Mouse (Mus musculus): Measurements from ENCODE around the gene Spen.

The Spen gene

DNA sequence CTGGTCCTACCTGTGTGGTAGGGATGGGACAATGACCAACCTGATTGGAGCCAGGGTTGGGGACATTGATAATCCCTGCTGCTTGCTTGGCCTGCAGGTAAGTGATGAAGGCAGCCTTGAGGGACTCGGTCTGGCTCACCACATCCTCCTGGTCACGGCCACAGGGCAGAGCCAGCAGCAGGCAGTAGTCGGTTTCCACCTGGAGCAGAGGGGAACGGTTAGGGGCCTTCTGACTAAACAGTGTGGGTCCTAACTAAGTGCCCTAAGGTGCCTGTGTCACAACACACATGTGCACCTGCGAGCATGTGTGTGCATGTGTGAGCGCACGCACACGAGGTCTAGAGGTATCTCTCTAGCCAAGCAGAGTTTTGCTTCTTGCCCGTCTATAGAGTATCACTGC, 69.1 kb downstream of the Spen start:
- no peak for DNase-seq

DNA sequence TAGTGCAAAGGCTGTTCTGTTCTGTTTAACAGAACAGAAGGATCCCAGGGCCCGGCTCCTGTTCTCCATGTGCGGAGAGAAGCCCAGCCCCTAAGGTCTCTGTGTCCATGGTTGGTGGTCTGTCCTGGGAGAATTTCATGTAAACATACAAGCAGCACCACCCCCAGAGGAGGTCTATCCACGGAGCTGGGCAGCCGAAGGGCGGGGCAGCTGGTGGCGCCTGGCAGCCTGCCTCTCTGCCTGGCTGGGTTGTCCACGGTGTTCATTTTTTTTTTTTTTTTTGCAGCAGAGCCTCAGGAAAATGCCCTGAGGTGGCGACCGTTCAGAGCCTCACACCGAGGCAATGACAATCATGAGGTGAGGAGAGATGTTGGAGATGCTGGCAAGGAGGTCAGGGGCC, 69.8 kb downstream of the Spen start:
- DNase-seq = no peak

DNA sequence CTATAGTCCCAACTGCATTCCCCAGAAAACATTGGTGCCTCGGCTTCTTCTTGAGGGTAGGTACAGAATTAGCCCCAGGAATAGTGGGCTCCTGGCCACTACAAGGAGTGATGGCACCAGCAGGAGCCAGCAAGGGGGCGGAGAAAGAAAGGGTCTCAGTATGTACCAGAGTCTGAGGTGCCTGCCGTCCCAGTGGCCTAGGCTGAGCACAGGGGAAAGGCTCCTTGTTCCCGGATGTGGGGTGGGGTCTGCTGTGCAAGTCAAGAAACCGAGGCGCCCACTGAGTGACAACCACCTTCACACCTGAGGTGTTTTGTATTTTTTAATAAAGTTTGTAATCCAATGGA, 70.8 kb downstream of the Spen start:
- no peak for DNase-seq

DNA sequence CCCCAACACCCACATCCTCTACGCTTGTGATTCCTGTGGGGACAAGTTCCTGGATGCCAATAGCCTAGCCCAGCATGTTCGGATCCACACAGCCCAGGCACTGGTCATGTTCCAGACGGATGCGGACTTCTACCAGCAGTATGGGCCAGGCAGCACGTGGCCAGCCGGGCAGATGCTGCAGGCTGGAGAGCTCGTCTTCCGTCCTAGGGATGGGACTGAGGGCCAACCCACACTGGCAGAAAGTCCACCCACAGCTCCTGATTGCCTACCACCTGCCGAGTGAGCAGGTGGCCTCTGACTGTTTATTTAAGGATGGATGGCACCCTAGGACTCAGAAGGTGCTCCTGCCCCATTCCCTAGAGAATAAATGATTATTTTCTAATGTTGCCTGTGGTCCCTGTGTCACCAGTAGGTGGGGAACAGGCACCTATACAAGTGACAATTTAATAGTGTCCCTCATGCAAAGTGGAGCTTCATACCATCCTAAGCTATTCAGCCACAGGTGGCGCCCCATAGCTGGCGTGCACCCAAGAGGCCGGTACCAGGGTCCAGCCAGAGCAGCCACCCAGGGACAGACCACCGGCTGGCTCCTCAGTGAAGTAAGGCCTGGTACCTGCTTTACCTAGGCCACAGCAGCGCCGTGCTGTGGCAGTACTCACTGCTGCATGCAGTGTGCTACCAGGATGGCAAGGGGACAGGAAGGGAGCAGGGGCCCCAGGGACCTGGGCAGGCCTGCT, 71.4 kb downstream of the Spen start:
- DNase-seq = peak in 1 of 2 experiments; percentile 48

DNA sequence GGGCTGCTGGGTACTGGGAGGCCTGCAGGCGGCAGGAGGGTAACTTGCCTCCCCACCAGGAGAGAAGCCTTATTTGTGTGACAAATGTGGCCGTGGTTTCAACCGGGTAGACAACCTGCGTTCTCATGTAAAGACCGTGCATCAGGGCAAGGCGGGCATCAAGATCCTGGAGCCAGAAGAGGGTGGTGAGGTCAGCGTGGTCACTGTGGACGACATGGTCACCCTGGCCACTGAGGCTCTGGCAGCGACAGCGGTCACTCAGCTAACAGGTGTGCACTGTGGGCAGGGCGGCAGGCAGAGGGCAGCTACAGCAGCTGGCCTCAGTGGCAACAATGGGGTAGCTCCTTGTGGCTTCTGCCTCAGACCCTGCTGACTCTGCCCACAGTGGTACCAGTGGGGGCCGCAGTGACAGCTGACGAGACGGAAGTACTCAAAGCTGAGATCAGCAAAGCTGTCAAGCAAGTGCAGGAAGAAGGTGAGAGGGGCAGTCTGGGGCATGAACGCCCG, 72.1 kb downstream of the Spen start:
- no peak for DNase-seq

DNA sequence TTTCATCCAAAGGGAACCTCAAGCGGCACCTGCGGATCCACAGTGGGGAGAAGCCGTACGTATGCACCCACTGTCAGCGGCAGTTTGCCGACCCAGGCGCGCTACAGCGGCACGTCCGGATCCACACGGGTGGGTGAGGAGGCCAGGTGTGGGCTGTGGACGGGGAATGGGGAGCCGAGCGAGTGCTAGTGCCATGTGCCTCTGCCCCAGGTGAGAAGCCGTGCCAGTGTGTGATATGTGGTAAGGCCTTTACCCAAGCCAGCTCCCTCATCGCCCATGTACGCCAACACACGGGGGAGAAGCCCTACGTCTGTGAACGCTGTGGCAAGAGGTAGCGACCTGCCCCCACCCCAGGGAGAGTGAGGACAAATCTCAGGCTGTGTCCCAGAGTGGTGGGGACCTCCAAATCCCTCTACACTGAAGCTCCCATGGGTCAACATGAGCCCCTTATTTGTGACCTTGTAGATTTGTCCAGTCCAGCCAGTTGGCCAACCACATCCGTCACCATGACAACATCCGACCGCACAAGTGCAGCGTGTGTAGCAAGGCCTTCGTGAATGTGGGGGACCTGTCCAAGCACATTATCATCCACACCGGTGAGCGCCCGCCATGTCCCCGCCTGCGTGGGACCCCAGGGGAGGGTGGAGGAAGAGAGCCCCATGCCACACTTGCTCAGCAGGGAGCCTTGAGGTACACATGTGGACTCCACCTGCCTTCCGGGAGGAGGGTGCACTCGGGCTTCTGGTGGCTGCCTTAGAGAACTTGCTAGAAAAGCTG, 72.7 kb downstream of the Spen start:
- no peak for DNase-seq

DNA sequence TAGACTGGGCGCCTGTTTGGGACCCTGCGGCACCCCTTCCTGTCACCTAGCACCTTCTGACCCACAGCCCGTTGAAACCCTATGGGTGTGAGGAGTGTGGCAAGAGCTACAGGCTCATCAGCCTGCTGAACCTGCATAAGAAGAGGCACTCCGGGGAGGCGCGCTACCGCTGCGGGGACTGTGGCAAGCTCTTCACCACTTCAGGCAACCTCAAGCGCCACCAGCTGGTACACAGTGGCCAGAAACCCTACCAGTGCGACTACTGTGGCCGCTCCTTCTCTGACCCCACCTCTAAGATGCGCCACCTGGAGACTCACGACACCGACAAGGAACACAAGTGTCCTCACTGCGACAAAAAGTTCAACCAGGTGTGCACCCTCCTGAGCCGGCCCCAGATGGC, 73.7 kb downstream of the Spen start:
- DNase-seq = no peak

DNA sequence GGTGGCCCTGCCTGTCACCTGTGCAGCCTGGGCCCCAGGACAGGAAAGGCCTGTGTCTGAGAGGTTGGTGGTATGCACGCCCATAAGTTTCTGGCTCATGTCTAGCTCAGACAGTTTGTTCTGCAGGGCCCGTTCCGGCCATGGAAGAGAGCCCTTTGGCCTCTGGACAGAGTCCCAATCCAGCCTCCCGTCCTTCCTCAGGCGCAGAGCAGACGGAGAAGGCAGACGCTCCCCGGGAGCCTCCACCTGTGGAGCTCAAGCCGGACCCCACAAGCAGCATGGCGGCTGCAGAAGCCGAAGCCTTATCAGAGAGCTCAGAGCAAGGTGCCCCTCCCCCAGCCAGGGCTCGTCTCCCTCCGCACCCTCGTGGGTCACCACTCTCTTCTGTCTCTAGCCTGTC, 74.9 kb downstream of the Spen start:
- no peak for DNase-seq

DNA sequence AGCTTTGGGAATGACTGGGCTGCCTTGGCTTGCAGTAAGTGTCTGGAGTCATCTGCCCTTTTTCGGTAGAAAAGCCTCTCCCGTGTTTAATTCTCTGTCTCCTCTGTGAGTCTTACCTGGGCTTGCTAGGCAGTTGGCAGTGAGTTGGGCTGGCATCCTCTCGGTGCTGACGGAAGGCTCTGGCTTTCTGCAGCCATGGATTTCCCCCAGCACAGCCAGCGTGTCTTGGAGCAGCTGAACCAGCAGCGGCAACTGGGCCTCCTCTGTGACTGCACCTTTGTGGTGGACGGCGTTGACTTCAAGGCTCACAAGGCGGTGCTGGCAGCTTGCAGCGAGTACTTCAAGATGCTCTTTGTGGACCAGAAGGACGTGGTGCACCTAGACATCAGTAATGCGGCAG, 76.8 kb downstream of the Spen start:
- DNase-seq = no peak

DNA sequence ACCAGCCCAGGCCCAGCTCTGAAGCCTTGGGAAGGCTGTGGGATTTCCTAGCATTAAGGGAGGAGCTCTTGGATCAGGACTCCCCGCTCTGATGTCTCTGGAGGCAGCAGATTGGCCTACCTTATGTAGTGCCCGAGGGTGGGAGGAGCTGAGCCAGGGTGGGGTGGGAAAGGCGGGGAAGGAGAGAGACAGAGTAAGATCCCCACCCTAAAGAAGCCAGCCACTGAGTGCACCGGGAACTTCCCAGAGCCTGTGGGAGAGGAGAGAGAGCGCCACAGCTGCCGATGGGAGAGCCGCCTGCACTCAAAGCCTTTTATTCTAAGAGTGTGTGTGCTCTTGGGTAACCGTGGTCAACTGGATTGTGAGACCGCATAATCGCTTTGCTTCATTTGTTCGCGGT, 77.3 kb downstream of the Spen start:
- no peak for DNase-seq

DNA sequence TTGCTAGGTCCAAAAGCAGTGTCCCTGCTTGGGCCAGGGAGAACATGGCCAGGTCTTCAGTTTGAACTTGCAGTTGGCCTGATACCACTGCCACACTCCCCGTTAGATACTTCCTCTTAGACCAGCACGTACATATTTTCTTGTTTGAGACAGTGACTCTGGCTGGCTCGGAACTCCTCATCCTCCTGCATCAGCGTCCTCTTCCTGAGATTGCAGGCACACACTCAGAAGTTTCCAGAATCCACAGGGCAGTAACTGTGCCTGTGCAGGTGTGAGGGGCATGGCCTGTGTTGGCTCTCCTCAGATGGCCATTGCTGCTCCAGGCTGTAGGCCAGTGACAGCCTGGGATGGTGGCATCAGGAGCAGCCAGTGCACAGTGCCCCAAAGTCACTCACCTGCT, 77.9 kb downstream of the Spen start:
- no peak for DNase-seq

DNA sequence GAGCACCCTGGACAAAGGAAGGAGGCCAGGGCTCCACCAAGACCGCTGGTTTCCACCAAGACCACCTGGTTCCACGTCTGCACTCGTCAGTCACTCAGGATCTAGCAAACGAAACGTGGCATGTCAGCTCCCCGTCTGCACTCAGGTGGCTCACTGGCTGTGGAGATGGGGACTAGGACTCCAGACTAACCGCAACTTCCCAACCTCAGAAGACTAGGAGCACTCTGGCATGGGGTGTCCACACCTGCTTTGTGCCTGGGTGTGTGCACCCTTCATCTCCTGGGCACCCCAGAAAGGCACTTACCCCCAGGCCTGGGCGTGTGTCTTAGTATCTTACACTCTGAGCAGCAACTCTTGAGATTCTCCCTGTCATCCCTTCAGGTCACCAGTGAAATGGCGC, 78.6 kb downstream of the Spen start:
- no peak for DNase-seq

DNA sequence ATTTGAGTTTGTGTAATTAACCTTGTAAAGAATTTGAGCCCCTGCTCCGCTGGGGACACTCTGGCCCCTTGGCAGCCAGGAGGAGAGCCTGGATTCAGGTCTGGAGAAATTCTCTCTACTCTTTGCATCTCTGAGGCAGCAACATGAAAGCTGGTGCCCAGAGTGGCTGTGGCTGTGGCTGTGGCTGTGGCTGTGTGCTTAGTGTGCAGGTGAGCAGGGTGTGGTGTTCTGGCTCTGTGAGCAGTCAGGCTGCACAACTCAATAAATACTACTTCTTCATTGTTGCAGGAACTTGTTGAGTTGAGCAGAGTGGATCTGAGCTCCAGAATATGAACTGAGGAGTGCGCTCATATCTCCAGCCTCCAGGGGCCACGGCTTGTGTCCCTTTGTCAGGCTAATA, 79.5 kb downstream of the Spen start:
- DNase-seq = no peak

DNA sequence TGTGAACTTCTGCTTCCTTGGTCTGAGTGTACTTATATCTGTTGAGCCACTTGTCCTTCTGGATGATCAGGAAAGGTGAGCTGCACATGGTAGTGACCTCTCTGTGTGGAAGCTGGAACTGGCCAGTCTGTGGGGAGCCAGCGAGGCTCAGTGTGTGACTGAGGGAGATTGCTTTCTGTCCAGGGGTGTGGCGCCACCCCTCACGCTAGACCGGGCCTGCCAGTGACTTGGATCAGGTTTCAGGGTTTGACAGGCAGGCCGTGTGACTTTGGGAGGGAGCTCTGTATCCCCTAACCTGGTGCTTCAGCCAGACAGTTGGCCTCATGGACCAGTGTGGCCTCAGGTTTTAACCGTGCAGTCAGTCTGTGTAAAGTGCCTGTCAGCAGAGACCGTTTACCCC, 80.2 kb downstream of the Spen start:
- DNase-seq = peak in 1 of 2 experiments; percentile 65

DNA sequence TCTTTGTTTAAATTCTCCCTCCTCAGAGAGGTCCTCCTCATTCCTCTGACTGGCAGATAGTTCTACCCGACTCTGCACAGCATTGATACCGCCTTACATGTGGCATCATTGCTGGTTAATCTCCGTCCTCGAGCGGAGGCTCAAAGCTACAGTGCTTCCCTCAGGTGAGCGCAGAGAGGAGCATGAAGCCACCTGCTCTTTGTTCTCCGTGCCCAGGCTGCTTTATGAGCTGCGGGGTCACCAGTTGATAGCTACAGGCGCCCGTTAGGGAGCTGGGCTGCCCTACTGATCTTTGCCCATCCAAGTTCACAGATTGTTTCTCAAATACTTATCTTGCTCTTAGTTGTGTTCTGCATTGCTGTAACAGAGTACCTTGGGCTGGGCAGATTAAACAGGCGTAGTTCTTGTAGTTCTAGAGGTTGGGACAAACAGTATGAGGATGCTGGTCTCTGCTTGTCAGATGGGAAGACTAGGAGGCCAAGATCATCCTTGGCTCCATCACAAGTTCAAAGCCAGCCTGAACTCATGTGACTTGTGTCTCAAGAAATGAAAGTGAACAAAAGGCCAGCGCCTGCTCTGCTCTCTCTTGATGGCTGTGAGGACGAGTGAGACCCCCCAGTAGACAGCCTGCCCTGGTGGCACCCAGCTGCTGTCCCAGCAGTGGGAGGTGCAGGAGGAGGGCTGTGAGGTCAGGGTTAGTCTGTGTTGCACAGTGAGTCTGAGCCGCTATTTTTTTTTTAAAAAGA, 82.0 kb downstream of the Spen start:
- DNase-seq = no peak

DNA sequence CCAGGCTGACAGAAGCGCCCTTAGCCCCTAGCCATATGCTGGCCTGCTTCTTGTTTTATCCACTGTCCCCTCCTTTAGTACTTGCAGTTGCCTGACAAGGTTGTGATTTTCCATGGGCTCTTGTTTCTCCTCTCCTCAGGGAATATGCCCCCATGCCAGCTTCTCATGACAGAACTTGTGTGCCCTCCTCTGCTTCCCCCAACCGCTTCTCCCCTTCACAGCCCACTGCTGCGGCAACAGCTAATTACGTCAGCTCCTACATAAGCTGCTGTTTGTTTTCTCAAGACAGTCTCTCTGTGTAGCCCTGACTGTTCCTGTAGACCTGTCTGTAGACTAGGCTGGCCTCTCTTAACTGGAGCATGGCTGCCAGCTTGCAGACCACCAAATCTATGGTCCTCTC, 82.9 kb downstream of the Spen start:
- DNase-seq = no peak

DNA sequence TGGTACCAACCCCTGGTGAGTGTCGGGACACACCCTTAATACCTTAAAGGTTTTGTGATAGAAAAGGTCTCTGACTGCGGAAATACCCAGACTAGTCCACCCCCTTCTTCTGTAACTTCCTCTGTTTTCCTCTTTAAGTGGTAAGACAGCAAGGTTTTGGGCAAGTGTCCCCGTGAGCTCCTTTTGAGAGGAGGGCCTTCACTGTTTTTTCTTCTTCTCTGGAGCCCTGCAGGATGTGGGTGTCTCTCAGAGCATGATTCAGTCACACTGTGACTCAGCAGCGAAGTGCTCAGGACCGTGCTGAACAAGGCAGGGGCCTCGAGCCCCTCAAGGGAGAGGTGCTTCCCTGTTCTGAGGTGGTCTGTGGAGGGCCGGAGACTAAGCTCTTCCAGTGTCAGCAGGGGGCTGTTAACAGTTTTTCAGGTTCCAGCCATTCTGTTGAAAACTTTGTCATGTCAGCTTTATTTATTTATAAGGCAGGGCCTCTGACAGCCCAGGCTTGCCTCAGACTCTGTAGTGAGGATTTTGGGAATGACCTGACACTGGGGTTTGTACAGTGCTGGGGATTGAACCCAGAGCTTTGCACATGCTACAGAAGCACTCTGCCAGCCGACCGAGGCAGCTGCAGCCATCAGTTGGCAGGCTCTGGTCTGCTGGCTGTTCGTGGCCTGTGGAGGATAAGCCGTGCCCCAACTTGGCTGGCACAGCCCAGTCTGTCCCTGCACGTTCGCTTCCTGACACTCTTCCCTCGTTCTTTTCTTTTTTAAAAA, 83.6 kb downstream of the Spen start:
- no peak for DNase-seq

DNA sequence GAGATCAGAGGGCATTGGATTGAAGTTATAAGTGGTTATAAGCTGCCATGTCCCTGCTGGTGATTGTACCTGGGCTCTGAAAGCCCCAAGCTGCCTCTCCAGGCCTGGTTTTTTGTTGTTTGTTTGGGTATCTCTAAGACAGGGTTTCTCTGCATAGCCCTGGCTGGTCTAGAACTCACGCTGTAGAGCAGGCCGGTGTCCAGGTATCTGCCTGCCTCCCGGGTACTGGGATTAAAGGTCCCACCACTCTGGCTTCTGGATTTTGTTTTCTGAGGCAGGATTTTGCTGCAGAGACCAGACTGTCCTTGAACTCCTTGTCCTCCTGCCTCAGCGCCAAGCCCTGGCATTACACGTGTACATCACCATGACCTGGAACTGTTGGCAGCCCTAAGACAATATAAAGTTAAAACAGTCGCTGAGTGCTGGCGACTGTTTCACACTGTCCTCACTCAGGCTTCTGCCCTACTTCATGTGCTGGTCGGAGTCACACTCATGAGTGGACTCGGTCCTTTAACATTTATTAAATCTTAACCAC, 86.4 kb downstream of the Spen start:
- DNase-seq = no peak

DNA sequence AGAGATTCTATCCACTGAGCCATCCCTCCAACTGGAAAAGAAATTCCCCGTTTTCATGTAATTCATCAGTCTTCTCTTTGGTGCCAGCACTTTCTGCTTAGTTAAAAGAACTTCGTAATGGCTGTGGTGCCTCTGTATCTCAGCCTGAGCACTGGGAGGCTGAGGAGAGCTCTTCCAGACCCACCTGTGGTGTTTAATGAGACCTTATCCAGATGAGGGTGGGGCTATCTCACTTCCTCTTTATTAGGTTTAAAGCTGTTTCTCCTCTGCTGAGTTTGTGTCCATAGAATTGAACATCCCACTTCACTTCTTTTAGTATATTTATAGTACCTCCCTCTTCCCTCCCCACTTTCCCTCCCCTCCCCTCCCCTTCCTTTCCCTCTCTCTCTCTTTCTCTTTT, 87.1 kb downstream of the Spen start:
- no peak for DNase-seq

DNA sequence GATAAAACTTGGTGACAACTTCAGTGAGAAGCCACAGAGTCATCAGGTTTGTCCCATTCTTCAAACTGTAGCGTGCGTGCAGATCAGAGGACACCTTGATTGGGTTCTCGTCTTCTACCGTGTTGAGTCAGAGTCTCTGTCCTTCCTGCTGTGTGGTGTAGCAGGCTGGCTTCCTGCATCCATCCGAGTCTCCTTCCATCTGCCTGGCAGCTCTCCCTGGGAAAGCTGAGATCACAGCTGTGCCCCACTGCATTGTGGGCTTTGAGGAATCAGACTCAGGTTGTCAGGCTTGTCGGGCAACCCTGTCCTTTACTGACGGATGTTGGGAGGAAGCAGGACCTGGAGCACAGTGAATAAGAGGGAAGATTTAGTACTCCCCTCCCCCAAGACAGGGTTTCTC, 92.2 kb downstream of the Spen start:
- no peak for DNase-seq

DNA sequence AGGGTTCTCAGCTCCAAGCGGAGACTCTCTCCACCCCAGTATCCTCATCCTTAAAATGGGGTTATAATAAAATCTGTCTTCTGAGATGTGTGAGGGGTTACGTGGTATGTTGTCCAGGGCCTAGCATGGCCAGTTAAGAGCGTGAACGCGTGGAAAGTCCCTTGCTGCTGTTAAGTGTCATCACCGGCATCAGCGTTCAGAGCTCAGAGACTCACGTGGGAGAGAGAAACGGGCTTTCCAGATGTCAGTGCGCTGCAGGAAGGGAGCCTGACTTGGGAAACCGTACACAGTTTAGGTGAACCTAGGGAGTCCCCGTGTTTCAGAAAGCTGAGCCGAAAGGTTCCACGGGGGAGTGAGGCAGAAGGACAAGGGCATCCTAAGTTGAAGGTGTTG, 93.1 kb downstream of the Spen start:
- DNase-seq = no peak

DNA sequence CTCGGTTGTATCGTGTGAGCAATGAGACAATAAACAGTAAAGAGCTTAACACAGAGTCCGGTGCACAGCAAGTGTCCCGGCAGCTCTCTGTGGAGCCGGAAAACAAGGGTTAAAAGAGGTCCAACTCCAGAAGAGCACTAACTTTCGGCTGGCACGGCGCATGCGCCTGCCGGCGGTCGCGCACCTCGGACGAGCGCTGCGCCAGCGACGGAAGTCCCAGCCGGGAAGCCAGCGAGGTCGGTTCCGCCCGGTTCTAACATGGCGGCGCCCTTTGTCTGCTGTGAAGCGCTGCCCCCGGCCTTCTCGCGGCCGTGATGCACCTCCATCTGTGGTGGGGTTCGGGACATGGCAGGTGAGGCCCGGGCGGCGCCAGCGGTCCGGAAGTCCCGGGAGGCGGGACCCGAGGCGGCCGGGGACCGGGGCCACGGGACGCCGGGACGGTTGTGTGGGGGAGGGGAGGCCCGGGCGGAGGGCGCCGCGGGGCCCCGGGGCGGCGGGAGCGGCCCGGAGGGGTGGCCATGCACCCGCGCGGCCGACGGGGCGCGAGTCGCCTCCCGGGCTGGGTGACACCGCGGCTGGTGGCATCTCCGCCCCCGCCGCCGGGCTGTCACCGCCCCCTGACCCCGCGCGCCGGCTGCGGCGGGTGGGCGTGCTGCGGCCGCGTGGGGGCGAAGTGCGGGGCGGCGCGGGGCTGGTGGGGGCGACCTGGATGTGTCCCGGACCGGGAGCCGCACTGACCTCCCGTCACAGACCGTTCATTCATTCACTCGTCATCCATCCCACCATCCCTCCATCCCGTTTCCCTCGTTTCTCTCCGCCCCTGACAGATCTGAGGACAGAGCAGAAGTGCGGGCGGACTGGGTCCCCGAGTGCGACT, 93.7 kb downstream of the Spen start, which contains the start of gene Zbtb17:
Gene Zbtb17, plus strand, starts transcription at position 204 of the 877 bp plus-strand sequence.
- peak; percentile 94 to 96 for DNase-seq
